Mouse (Mus musculus) bone marrow macrophage, adult 2 months (primary cell): ENCODE measurements around the gene Klhl34. TPM values are rescaled to one million over a fixed set of nuclear protein-coding genes. Genes with fewer than 3 reads are reported as not detected.

Source experiments
- H3K27ac ChIP-seq: 2 replicates; pipeline ENCODE4 v1.5.1; 2012; ENCODE audit warnings: low read depth, low read length; ENCODE audit not compliant: insufficient read depth
- H3K4me1 ChIP-seq: 2 replicates; pipeline ENCODE4 v1.6.1; 2012; ENCODE audit warnings: low read length; ENCODE audit not compliant: control insufficient read depth, insufficient read depth
- H3K4me3 ChIP-seq: 2 replicates; pipeline ENCODE4 v1.5.1; 2012; ENCODE audit warnings: mild to moderate bottlenecking, low read length, moderate library complexity; ENCODE audit not compliant: insufficient read depth
- CTCF ChIP-seq: IDR thresholded peaks from 2 replicates; pipeline ENCODE4 v1.5.1; 2012; ENCODE audit warnings: low read depth, mild to moderate bottlenecking, low read length, moderate library complexity
- POLR2A ChIP-seq: IDR thresholded peaks from 2 replicates; pipeline ENCODE4 v1.6.1; 2012; ENCODE audit warnings: mild to moderate bottlenecking, low read depth, low read length, borderline replicate concordance
- polyA plus RNA-seq: library from polyadenylated mRNA; stranded (reverse); fragments of >200 nt; gene quantifications from 2 replicates; pipeline ENCODE4 v1.2.4, GENCODE M21; 2012; ENCODE audit not compliant: missing spikeins, insufficient read depth, insufficient read length

Gene Klhl34
- not detected in 2 replicates for polyA plus RNA-seq

- no peak within 1 kb of the TSS for H3K27ac ChIP-seq
- TF ChIP-seq CTCF (no peak), POLR2A (no peak)
- H3K4me3 ChIP-seq: no peak within 1 kb of the TSS
- no peaks in the 10 kb centered on the region for H3K4me1 ChIP-seq
Measured at GRCm38 (mm10) chrX:157818207-157818920, at the start of gene Klhl34. TSS of gene Klhl34 (plus strand) at chrX:157818435.

GRCm38 (mm10) chrX:157801669-157802068 lies 16.6 kb upstream of the Klhl34 start:
- TF ChIP-seq CTCF (no peak), POLR2A (no peak)
- H3K4me3 ChIP-seq: no peak overlapping the region
- no peaks in the 10 kb centered on the region for H3K4me1 ChIP-seq
- H3K27ac ChIP-seq: no peak overlapping the region

GRCm38 (mm10) chrX:157809721-157810120 lies 8.5 kb upstream of the Klhl34 start:
- TF ChIP-seq POLR2A (no peak), CTCF (no peak)
- no peaks in the 10 kb centered on the region for H3K4me1 ChIP-seq
- no peak overlapping the region for H3K27ac ChIP-seq
- no peak overlapping the region for H3K4me3 ChIP-seq

- TF ChIP-seq CTCF (no peak), POLR2A (no peak)
- no peaks in the 10 kb centered on the region for H3K4me1 ChIP-seq
- H3K27ac ChIP-seq: no peak overlapping the region
- H3K4me3 ChIP-seq: no peak overlapping the region
Measured at GRCm38 (mm10) chrX:157817571-157818206, 546 bp upstream of the Klhl34 start.

- H3K27ac ChIP-seq: no peak overlapping the region
- TF ChIP-seq POLR2A: no peak
- TF ChIP-seq CTCF: no peak
- no peak overlapping the region for H3K4me3 ChIP-seq
- no peaks in the 10 kb centered on the region for H3K4me1 ChIP-seq
Measured at GRCm38 (mm10) chrX:157818921-157819260, 656 bp downstream of the Klhl34 start.

- TF ChIP-seq CTCF (no peak), POLR2A (no peak)
- Histone ChIP-seq H3K4me1 (no peaks in the 10 kb centered on the region), H3K27ac (no peak overlapping the region), H3K4me3 (no peak overlapping the region)
Measured at GRCm38 (mm10) chrX:157829983-157830382, 11.7 kb downstream of the Klhl34 start.

Other genes starting within 250 kb of the Klhl34 start
- gene Yy2, start 249.4 kb upstream of the Klhl34 start, polyA plus RNA-seq: 2.5 and 3.0 TPM in 2 replicates
- gene Mbtps2, start 219.7 kb upstream of the Klhl34 start, polyA plus RNA-seq: 23.8 and 26.7 TPM in 2 replicates
- gene Smpx, start 119.5 kb upstream of the Klhl34 start, polyA plus RNA-seq: not detected in 2 replicates
- gene Cnksr2, start 224.9 kb downstream of the Klhl34 start, polyA plus RNA-seq: 0.12 TPM in 1 of 2 replicates, not detected in the other